Mouse (Mus musculus) hindbrain, embryonic 12.5 days (tissue): Measurements from ENCODE around the gene Syt1. TPM values are rescaled to one million over a fixed set of nuclear protein-coding genes. Genes with fewer than 3 reads are reported as not detected.

Experiments used
- ATAC-seq: fragments of 200-750 bp; cut with Nextera tagmentation; 2 replicates; pipeline ENCODE4 v1.8.0; 2017; ENCODE audit warnings: moderate TSS enrichment; ENCODE audit not compliant: low FRiP score
- H3K27ac ChIP-seq: fragments of 300-500 bp; sonication (generic); 2 replicates; pipeline ENCODE4 v1.5.1; 2016; ENCODE audit warnings: mild to moderate bottlenecking
- H3K27me3 ChIP-seq: fragments of 300-500 bp; sonication (generic); 2 replicates; pipeline ENCODE4 v1.6.1; 2016; ENCODE audit warnings: mild to moderate bottlenecking
- H3K36me3 ChIP-seq: fragments of 300-500 bp; sonication (generic); 2 replicates; pipeline ENCODE4 v1.6.1; 2016; ENCODE audit warnings: mild to moderate bottlenecking
- H3K4me1 ChIP-seq: fragments of 300-500 bp; sonication (generic); 2 replicates; pipeline ENCODE4 v1.6.1; 2016
- H3K4me2 ChIP-seq: fragments of 300-500 bp; sonication (generic); replicated peaks from 2 replicates; pipeline ENCODE4 v1.6.1; 2016; ENCODE audit warnings: mild to moderate bottlenecking
- H3K4me3 ChIP-seq: fragments of 300-500 bp; sonication (generic); 2 replicates; pipeline ENCODE4 v1.5.1; 2016; ENCODE audit warnings: mild to moderate bottlenecking
- H3K9ac ChIP-seq: fragments of 300-500 bp; sonication (generic); 2 replicates; pipeline ENCODE4 v1.6.1; 2016; ENCODE audit warnings: mild to moderate bottlenecking, moderate library complexity
- H3K9me3 ChIP-seq: fragments of 300-500 bp; sonication (generic); replicated peaks from 2 replicates; pipeline ENCODE4 v1.6.1; 2016; ENCODE audit warnings: mild to moderate bottlenecking
- WGBS: fragments of 180-500 bp; shearing (Covaris S2); methylation state at CpG from one replicate; pipeline ENCODE4 v1.1.7; 2016; 5-methylcytosine and 5-hydroxymethylcytosine counted together
- polyA plus RNA-seq: library from polyadenylated mRNA; unstranded; fragments of >200 nt; fragmentation: Nextera tagmentation; extraction: Ambion mirVana; gene quantifications from 2 replicates; pipeline ENCODE4 v1.2.1, GENCODE M21; 2016

Gene Syt1
- polyA plus RNA-seq, 1 experiment from 2014 or later: 40.3 TPM

DNA sequence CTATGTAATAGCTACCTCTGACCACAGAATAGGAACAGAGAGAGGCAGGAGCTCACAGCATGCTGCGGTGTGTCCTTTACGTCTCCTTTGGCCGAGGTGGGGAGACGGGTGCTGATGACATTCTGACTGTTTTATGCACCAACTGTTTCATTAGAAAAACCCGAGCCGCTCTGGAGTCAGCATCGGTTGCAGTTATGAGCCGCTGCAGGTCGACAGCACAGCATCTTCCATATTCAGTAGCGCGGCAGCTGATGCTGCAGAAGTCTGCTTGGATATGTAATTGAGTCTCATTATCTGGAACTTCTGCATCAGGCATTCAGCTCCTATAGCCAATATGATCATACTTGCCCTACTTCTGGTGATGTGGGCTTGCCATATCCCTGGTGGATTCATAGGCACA, 485.3 kb downstream of the Syt1 start:
- Histone ChIP-seq H3K4me2 (no peak overlapping the region), H3K9ac (no peak overlapping the region), H3K27ac (no peak overlapping the region), H3K4me1 (peaks cover 6% of the 10 kb centered on the region), H3K9me3 (no peaks in the 10 kb centered on the region), H3K4me3 (no peak overlapping the region), H3K36me3 (no peaks in the 10 kb centered on the region), H3K27me3 (no peaks in the 10 kb centered on the region)
- 86% methylated on average over 11 of the region's 11 CpGs for WGBS
- no peak for ATAC-seq

DNA sequence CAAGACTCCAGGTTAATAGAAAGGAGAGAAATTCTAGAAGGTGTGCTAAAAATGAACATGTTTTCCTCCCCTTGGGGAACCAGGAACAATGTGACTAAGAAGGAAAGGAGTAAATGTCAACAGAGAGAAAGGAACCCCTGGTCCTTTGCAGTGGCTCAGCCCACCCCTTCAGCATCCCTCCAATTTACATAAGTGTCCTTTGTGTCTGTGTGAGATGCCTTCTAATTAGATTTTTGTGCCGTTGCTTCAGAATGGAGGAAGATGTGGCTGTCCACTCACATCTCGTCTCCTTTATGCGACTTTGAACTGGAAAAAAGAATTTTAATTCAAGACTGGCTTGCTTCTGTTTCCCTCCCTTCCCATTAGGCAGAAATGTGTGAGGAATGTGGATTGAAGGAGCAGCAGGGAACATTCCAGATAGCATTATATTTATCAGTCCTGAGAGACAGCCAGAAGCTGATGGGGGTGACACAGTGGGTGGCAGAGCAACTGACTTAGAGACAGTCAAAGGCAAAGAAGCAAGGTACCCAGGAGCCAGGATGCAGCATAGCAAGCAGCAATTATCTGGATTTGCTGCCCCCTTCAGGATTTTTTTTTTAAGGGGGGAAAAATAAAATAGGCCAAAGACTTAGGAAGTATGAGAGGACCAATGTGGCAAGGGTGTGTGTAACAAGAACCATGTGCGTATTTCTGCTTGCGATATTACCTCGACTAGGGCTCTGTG, 486.3 kb downstream of the Syt1 start:
- no peak overlapping the region for H3K4me2 ChIP-seq
- H3K27ac ChIP-seq: peak overlapping the region; percentile 18; the same call in 1 of the 2 replicates
- 41% methylated on average over 6 of the region's 6 CpGs for WGBS
- peaks cover 6% of the 10 kb centered on the region for H3K4me1 ChIP-seq
- H3K27me3 ChIP-seq: no peaks in the 10 kb centered on the region
- ATAC-seq: peak; percentile 81
- H3K36me3 ChIP-seq: no peaks in the 10 kb centered on the region
- no peak overlapping the region for H3K4me3 ChIP-seq
- H3K9ac ChIP-seq: no peak overlapping the region
- H3K9me3 ChIP-seq: no peaks in the 10 kb centered on the region

DNA sequence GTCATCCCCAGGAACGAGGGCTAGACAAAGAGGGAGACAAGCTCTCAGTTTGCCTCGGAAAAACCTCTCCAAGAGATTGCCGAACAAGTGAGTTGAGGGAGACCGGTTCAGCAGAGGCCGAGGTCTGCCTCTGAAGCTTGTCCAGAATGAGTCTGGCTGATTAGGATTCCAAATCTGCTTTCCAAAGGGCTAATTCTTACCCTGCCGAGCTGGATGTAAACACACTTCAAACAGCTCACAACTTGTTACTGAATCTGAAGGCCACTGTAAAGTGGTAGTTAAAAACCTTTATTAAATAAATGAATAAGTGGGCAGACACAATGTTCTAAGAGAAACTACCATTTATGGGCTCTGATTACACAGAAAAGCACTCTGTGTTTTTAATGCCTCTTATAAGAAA, 491.6 kb downstream of the Syt1 start:
- 71% methylated on average over 6 of the region's 6 CpGs for WGBS
- H3K4me1 ChIP-seq: 0 out of 2 replicates have a peak, but pooled peaks cover under 1% of the 10 kb centered on the region
- no peaks in the 10 kb centered on the region for H3K36me3 ChIP-seq
- no peak for ATAC-seq
- no peak overlapping the region for H3K4me3 ChIP-seq
- H3K9me3 ChIP-seq: no peaks in the 10 kb centered on the region
- no peak overlapping the region for H3K27ac ChIP-seq
- H3K9ac ChIP-seq: no peak overlapping the region
- no peaks in the 10 kb centered on the region for H3K27me3 ChIP-seq
- H3K4me2 ChIP-seq: no peak overlapping the region

DNA sequence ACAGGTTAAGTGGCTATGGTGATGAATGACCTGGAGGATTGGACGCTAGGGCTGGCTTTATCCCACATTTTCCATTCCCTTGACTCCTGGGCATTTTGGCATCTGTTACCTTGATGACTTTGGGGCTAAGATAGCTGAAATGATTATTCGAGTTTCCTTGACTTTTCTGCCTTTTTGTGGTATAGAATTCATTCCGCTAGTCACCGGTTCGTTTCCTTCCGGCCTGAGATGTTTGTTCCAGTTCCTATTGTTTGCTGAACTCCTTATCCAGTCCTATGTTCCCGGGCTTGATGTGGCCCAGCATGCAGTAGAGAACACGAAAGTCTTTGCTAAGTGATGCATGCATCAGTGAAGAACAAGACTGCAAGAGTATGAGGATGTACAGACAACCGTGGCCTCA, 493.7 kb downstream of the Syt1 start:
- WGBS: 76% methylated on average over 9 of the region's 9 CpGs
- Histone ChIP-seq H3K9me3 (no peaks in the 10 kb centered on the region), H3K9ac (no peak overlapping the region), H3K4me2 (no peak overlapping the region), H3K27me3 (no peaks in the 10 kb centered on the region), H3K36me3 (no peaks in the 10 kb centered on the region), H3K27ac (no peak overlapping the region), H3K4me3 (no peak overlapping the region), H3K4me1 (no peaks in the 10 kb centered on the region)
- ATAC-seq: no peak

GRCm38 (mm10) chr10:108514671-108515070, 496.1 kb downstream of the Syt1 start:
- no peak overlapping the region for H3K27ac ChIP-seq
- H3K4me3 ChIP-seq: no peak overlapping the region
- H3K9ac ChIP-seq: no peak overlapping the region
- H3K36me3 ChIP-seq: no peaks in the 10 kb centered on the region
- no peaks in the 10 kb centered on the region for H3K4me1 ChIP-seq
- no peak overlapping the region for H3K4me2 ChIP-seq
- no peaks in the 10 kb centered on the region for H3K27me3 ChIP-seq
- H3K9me3 ChIP-seq: no peaks in the 10 kb centered on the region
- 70% methylated on average over 7 of the region's 7 CpGs for WGBS
- ATAC-seq: no peak

DNA sequence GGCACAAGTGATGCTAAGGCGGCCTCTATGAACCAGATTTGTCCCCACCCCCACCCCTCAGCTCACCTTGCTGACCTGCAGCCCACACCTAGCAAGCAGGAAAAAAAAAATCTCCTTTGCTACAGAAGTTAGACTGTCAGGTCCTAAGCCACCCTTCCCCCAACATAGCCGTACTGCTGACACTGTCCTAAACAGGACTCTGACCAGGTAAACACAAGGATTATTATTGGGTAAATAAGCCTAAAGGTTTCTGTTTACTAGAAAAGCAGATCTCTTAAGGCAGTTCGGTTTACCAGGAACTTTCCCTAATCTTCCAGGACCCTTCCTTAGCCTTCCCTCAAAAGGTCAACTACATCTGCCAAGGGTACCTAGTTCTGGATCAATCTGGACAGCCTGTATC, 501.2 kb downstream of the Syt1 start:
- 88% methylated on average over 3 of the region's 3 CpGs for WGBS
- H3K36me3 ChIP-seq: no peaks in the 10 kb centered on the region
- H3K27ac ChIP-seq: no peak overlapping the region
- no peak overlapping the region for H3K9ac ChIP-seq
- no peak overlapping the region for H3K4me2 ChIP-seq
- no peak overlapping the region for H3K4me3 ChIP-seq
- no peak for ATAC-seq
- H3K9me3 ChIP-seq: no peaks in the 10 kb centered on the region
- no peaks in the 10 kb centered on the region for H3K4me1 ChIP-seq
- H3K27me3 ChIP-seq: no peaks in the 10 kb centered on the region

DNA sequence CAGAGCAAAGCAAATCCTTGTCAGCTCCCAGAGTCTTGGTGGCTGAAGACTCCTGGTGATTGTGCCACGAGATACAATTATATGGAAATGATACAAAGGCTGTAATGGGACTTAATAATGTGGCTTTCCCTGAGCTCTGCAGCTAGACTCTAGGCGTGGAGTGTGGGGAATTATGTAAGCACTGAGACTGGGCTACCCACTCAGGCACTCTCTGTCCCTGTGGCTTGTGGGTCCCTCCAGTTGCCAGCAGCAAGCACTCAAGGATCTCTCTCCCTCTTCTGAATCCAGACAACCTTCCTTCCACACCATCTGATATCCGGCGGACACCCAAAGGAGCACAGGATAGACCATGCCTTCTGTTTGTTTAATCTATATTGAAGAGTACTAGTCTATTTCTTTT, 503.9 kb downstream of the Syt1 start:
- H3K4me3 ChIP-seq: no peak overlapping the region
- no peak overlapping the region for H3K4me2 ChIP-seq
- no peaks in the 10 kb centered on the region for H3K36me3 ChIP-seq
- no peaks in the 10 kb centered on the region for H3K9me3 ChIP-seq
- 88% methylated on average over 4 of the region's 4 CpGs for WGBS
- no peak for ATAC-seq
- H3K27me3 ChIP-seq: no peaks in the 10 kb centered on the region
- no peak overlapping the region for H3K9ac ChIP-seq
- H3K27ac ChIP-seq: no peak overlapping the region
- H3K4me1 ChIP-seq: no peaks in the 10 kb centered on the region

DNA sequence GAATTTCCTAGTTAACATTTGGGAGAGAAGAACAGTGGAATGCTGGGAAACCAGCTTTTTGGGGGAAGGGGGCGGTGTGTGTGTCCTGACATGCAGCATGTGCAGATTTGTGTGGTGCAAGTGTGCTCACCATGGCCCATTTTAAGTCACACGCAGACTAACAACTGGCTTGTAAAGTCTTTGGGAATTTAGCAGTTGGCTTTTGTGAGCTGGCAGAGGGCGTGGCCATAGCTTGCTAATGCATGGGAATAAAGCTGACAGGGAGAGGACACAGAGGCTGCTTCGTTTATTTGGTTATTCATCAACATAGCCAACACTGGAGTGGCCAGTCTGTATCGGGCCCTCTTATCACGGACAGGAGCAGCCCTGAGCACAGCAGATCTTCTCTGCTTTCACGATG, 505.9 kb downstream of the Syt1 start:
- no peak overlapping the region for H3K4me2 ChIP-seq
- H3K9ac ChIP-seq: no peak overlapping the region
- no peaks in the 10 kb centered on the region for H3K9me3 ChIP-seq
- no peaks in the 10 kb centered on the region for H3K36me3 ChIP-seq
- no peaks in the 10 kb centered on the region for H3K27me3 ChIP-seq
- H3K27ac ChIP-seq: no peak overlapping the region
- no peak overlapping the region for H3K4me3 ChIP-seq
- WGBS: 74% methylated on average over 7 of the region's 7 CpGs
- ATAC-seq: peak; percentile 29; the same call in 1 of the 2 replicates
- no peaks in the 10 kb centered on the region for H3K4me1 ChIP-seq

- Histone ChIP-seq H3K9ac (no peak overlapping the region), H3K27ac (no peak overlapping the region), H3K4me3 (no peak overlapping the region), H3K4me2 (no peak overlapping the region), H3K36me3 (no peaks in the 10 kb centered on the region), H3K4me1 (no peaks in the 10 kb centered on the region), H3K27me3 (no peaks in the 10 kb centered on the region), H3K9me3 (no peaks in the 10 kb centered on the region)
- 68% methylated on average over 21 of the region's 21 CpGs for WGBS
- no peak for ATAC-seq
These were observed 506.5 kb downstream of the Syt1 start for GRCm38 (mm10) chr10:108504128-108504870.

DNA sequence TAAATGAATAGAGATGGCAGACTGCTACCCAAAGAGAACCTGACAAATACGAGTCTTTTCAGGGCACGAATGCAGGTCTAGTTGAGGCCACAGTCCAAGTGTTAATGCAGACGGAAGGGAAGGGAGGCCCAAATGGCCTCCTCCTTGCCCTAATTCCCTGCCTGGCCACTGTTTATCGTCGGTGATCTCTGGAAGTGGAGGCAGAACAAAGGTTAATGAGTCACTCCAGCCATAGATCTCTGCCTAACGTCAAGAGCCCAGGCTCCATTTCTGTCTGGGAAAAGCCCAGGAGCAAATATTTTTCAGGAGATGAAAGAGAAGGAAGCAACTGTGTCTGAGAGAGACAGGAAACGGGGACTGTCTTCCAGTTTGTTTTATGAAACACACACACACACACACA, 520.6 kb downstream of the Syt1 start:
- H3K36me3 ChIP-seq: no peaks in the 10 kb centered on the region
- 0 out of 2 replicates have a peak, but pooled peaks cover 8% of the 10 kb centered on the region for H3K9me3 ChIP-seq
- H3K27me3 ChIP-seq: no peaks in the 10 kb centered on the region
- H3K4me1 ChIP-seq: no peaks in the 10 kb centered on the region
- no peak overlapping the region for H3K4me2 ChIP-seq
- no peak overlapping the region for H3K27ac ChIP-seq
- WGBS: 85% methylated on average over 7 of the region's 7 CpGs
- ATAC-seq: no peak
- no peak overlapping the region for H3K4me3 ChIP-seq
- no peak overlapping the region for H3K9ac ChIP-seq

DNA sequence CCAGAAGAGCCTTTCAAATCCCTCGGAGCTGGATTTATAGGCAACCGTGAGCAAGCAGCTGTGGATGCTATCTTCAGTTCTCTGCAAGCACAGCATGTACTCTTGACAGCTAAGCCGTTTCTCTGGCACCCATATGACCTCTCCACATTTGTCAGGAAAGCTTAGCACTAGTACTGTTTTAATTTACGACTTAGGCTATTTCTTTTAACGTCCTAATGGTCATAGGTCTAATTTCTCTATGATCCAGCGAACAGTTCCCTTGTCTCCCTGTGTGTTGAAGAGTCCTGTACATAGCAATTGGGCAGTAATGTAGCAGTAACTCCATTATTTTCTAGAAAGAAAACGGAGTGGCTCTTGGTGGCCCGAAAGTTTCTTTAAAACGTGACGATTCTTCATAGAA, 526.8 kb downstream of the Syt1 start:
- H3K4me3 ChIP-seq: no peak overlapping the region
- no peaks in the 10 kb centered on the region for H3K36me3 ChIP-seq
- 83% methylated on average over 10 of the region's 10 CpGs for WGBS
- no peak overlapping the region for H3K4me2 ChIP-seq
- H3K9me3 ChIP-seq: no peaks in the 10 kb centered on the region
- no peak for ATAC-seq
- H3K4me1 ChIP-seq: no peaks in the 10 kb centered on the region
- no peak overlapping the region for H3K27ac ChIP-seq
- no peak overlapping the region for H3K9ac ChIP-seq
- no peaks in the 10 kb centered on the region for H3K27me3 ChIP-seq

DNA sequence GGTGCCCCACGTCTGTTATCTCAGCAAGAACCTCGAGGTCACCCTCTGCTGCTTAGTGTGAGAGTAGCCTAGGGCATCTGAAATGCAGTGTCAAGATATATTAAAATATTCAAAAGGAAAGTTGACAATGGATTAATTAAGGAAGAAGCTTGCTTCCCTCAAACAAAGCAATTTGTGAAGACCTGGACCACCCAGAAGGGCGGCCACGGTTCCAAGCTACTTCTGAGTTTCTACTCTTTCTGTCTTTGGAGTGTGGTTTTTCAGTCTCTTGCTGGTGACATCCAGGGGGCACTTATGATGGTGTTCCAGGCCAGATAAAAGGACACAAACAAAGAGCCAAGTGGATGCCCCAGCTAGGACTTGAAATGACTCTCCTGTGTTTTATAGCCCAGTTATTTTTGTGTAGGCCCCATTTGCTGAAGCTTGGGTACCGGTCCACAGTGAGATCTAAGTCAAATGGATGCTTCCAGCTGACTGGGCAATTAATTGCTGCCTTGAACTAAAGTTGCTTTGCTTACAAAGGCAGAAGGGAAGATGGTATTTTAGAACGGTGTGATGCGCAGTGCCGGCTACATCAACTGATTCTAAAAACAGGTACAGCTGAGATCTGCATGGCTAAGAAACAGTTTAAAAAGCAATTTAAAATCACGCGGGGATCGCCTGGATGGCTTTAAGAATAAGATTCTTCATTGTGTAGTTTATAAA, 530.5 kb downstream of the Syt1 start:
- H3K4me3 ChIP-seq: no peak overlapping the region
- no peaks in the 10 kb centered on the region for H3K9me3 ChIP-seq
- 85% methylated on average over 11 of the region's 11 CpGs for WGBS
- H3K4me1 ChIP-seq: no peaks in the 10 kb centered on the region
- no peak overlapping the region for H3K27ac ChIP-seq
- no peak for ATAC-seq
- no peaks in the 10 kb centered on the region for H3K36me3 ChIP-seq
- H3K4me2 ChIP-seq: no peak overlapping the region
- H3K27me3 ChIP-seq: no peaks in the 10 kb centered on the region
- H3K9ac ChIP-seq: no peak overlapping the region
